Mouse (Mus musculus) heart, embryonic 13.5 days (tissue): ENCODE results near the gene Gm10715. TPM values are rescaled to one million over a fixed set of nuclear protein-coding genes. Genes with fewer than 3 reads are reported as not detected.
"Not testable (repeated sequence)": the region's sequence is repeated elsewhere in the genome, so short reads cannot be mapped to it uniquely, and the experiment has no call there.

Experiments
- ATAC-seq: fragments of 200-750 bp; cut with Nextera tagmentation; 2 replicates; pipeline ENCODE4 v1.8.0; 2017; ENCODE audit warnings: moderate TSS enrichment; ENCODE audit not compliant: insufficient number of reproducible peaks, low FRiP score, low TSS enrichment; ENCODE audit errors: extremely low read depth
- H3K27ac ChIP-seq: fragments of 300-500 bp; sonication (generic); replicated peaks from 2 replicates; pipeline ENCODE4 v1.5.1; 2015; ENCODE audit warnings: moderate library complexity, mild to moderate bottlenecking, inconsistent platforms
- H3K27me3 ChIP-seq: fragments of 300-500 bp; sonication (generic); replicated peaks from 2 replicates; pipeline ENCODE4 v1.6.1; 2015; ENCODE audit warnings: mild to moderate bottlenecking, inconsistent platforms
- H3K36me3 ChIP-seq: fragments of 300-500 bp; sonication (generic); 2 replicates; pipeline ENCODE4 v1.6.1; 2015; ENCODE audit warnings: mild to moderate bottlenecking, inconsistent platforms
- H3K4me1 ChIP-seq: fragments of 300-500 bp; sonication (generic); 2 replicates; pipeline ENCODE4 v1.6.1; 2015; ENCODE audit warnings: inconsistent platforms
- H3K4me2 ChIP-seq: fragments of 300-500 bp; sonication (generic); 2 replicates; pipeline ENCODE4 v1.6.1; 2015; ENCODE audit warnings: inconsistent platforms, mild to moderate bottlenecking, moderate library complexity
- H3K4me3 ChIP-seq: fragments of 300-500 bp; sonication (generic); 2 replicates; pipeline ENCODE4 v1.5.1; 2015; ENCODE audit warnings: moderate library complexity, mild to moderate bottlenecking, inconsistent platforms
- H3K9ac ChIP-seq: fragments of 300-500 bp; sonication (generic); 2 replicates; pipeline ENCODE4 v1.6.1; 2015; ENCODE audit warnings: inconsistent platforms, mild to moderate bottlenecking, moderate library complexity
- H3K9me3 ChIP-seq: fragments of 300-500 bp; sonication (generic); 2 replicates; pipeline ENCODE4 v1.6.1; 2016; ENCODE audit warnings: inconsistent platforms
- WGBS: fragments of 180-500 bp; shearing (Covaris S2); methylation state at CpG from one replicate; pipeline ENCODE4 v1.1.7; 2015; ENCODE audit warnings: mixed read lengths; 5-methylcytosine and 5-hydroxymethylcytosine counted together
- microRNA-seq: library from miRNA; unstranded; fragments of <30 nt; microRNA quantifications from one replicate; pipeline ENCODE4, GENCODE M21; 2016
- polyA plus RNA-seq: library from polyadenylated mRNA; unstranded; fragments of >200 nt; fragmentation: Nextera tagmentation; extraction: Ambion mirVana; gene quantifications from 2 replicates; pipeline ENCODE4 v1.2.1, GENCODE M21; 2015

Gm10715 gene
- polyA plus RNA-seq, 1 experiment from 2014 or later: not detected

DNA sequence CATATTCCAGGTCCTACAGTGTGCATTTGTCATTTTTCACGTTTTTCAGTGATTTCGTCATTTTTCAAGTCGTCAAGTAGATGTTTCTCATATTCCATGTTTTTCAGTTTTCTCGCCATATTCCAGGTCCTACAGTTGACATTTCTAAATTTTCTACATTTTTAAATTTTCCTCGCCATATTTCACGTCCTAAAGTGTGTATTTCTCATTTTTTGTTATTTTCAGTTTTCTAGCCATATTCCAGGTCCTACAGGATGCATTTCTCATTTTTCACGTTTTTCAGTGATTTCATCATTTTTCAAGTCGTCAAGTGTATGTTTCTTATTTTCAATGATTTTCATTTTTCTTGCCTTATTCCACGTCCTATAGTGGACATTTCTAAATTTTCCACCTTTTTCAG is 9.9 kb upstream of the Gm10715 start:
- not testable (repeated sequence) for H3K4me3 ChIP-seq, H3K9me3 ChIP-seq, H3K36me3 ChIP-seq, H3K27ac ChIP-seq, H3K4me2 ChIP-seq, H3K9ac ChIP-seq, H3K4me1 ChIP-seq, H3K27me3 ChIP-seq, ATAC-seq
- 59% methylated on average over 9 of the region's 9 CpGs for WGBS

DNA sequence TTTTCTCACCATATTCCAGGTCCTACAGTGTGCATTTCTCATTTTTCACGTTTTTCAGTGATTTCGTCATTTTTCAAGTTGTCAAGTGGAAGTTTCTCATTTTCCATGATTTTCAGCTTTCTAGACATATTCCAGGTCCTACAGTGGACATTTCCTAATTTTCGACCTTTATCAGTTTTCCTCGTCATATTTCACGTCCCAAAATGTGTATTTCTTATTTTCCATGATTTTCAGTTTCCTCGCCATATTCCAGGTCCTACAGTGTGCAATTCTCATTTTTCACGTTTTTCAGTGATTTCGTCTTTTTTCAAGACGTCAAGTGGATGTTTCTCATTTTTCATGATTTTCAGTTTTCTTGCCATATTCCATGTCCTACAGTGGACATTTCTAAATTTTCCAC is 9.5 kb upstream of the Gm10715 start:
- H3K4me3 ChIP-seq, H3K36me3 ChIP-seq, ATAC-seq, H3K27ac ChIP-seq, H3K4me2 ChIP-seq, H3K27me3 ChIP-seq, H3K9me3 ChIP-seq, H3K9ac ChIP-seq, H3K4me1 ChIP-seq: not testable (repeated sequence)
- 64% methylated on average over 9 of the region's 9 CpGs for WGBS

DNA sequence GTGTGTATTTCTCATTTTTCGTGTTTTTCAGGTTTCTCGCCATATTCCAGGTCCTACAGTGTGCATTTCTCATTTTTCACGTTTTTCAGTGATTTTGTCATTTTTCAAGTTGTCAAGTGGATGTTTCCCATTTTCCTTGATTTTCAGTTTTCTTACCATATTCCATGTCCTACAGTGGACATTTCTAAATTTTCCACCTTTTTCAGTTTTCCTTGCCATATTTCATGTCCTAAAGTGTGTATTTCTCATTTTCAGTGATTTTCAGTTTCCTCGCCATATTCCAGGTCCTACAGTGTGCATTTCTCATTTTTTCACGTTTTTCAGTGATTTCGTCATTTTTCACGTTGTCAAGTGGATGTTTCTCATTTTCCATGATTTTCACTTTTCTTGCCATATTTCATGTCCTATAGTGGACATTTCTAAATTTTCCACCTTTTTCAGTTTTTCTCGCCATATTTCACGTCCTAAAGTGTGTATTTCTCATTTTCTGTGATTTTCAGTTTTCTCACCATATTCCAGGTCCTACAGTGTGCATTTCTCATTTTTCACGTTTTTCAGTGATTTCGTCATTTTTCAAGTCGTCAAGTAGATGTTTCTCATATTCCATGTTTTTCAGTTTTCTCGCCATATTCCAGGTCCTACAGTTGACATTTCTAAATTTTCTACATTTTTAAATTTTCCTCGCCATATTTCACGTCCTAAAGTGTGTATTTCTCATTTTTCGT is 7.2 kb upstream of the Gm10715 start:
- not testable (repeated sequence) for H3K4me2 ChIP-seq, H3K9ac ChIP-seq, H3K36me3 ChIP-seq, H3K27me3 ChIP-seq, ATAC-seq, H3K9me3 ChIP-seq, H3K4me3 ChIP-seq, H3K4me1 ChIP-seq, H3K27ac ChIP-seq
- WGBS: 58% methylated on average over 14 of the region's 16 CpGs

DNA sequence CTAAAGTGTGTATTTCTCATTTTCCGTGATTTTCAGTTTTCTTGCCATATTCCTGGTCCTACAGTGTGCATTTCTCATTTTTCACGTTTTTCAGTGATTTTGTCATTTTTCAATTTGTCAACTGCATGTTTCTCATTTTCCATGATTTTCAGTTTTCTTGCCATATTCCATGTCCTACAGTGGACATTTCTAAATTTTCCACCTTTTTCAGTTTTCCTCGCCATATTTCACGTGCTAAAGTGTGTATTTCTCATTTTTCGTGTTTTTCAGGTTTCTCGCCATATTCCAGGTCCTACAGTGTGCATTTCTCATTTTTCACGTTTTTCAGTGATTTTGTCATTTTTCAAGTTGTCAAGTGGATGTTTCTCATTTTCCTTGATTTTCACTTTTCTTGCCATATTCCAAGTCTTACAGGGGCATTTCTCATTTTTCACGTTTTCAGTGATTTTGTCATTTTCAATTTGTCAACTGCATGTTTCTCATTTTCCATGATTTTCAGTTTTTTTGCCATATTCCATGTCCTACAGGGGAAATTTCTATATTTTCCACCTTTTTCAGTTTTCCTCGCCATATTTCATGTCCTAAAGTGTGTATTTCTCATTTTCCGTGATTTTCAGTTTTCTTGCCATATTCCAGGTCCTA is 5.9 kb upstream of the Gm10715 start:
- not testable (repeated sequence) for H3K36me3 ChIP-seq, H3K27me3 ChIP-seq, H3K27ac ChIP-seq, ATAC-seq, H3K9me3 ChIP-seq, H3K4me2 ChIP-seq, H3K4me1 ChIP-seq, H3K9ac ChIP-seq, H3K4me3 ChIP-seq
- WGBS: 55% methylated on average over 3 of the region's 10 CpGs

DNA sequence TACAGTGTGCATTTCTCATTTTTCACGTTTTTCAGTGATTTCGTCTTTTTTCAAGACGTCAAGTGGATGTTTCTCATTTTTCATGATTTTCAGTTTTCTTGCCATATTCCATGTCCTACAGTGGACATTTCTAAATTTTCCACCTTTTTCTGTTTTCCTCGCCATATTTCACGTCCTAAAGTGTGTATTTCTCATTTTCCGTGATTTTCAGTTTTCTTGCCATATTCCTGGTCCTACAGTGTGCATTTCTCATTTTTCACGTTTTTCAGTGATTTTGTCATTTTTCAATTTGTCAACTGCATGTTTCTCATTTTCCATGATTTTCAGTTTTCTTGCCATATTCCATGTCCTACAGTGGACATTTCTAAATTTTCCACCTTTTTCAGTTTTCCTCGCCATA is 2.4 kb upstream of the Gm10715 start, which contains the start of gene Gm17535:
TSS of gene Gm17535 (plus strand) at position 301 of the 400 bp plus-strand sequence.
- H3K36me3 ChIP-seq, H3K27ac ChIP-seq, H3K4me3 ChIP-seq, ATAC-seq, H3K9me3 ChIP-seq, H3K9ac ChIP-seq, H3K4me2 ChIP-seq, H3K4me1 ChIP-seq, H3K27me3 ChIP-seq: not testable (repeated sequence)
- 68% methylated on average over 2 of the region's 8 CpGs for WGBS

DNA sequence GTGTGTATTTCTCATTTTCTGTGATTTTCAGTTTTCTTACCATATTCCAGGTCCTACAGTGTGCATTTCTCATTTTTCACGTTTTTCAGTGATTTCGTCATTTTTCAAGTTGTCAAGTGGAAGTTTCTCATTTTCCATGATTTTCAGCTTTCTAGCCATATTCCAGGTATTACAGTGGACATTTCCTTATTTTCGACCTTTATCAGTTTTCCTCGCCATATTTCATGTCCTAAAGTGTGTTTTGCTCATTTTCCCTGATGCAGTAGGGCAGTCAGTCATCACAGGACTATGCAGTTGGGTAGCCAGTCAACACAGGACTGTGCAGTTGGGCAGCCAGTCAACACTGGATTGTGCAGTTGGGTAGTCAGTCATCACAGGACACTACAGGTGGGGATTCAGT is 1.5 kb downstream of the Gm10715 start:
- ATAC-seq, H3K4me1 ChIP-seq, H3K9ac ChIP-seq, H3K36me3 ChIP-seq, H3K27ac ChIP-seq, H3K4me3 ChIP-seq, H3K27me3 ChIP-seq, H3K4me2 ChIP-seq: not testable (repeated sequence)
- WGBS: 59% methylated on average over 4 of the region's 4 CpGs
- peaks cover 14% of the 10 kb centered on the region; the same call in 1 of the 2 replicates for H3K9me3 ChIP-seq

Small RNA genes within 50 kb of the gene (microRNA-seq; reads per million reads assigned to microRNA genes)
- gene Mir101c: not detected

Other genes starting within 250 kb of the Gm10715 start
- not detected in 2 replicates for gene Gm10722, start 36.0 kb upstream of the Gm10715 start, polyA plus RNA-seq
- gene Gm11168, start 33.5 kb upstream of the Gm10715 start, polyA plus RNA-seq: not detected in 2 replicates
- gene Gm10721, start 23.7 kb upstream of the Gm10715 start, polyA plus RNA-seq: 0.48 TPM in 1 of 2 replicates, not detected in the other
- not detected in 2 replicates for gene Gm10720, start 21.2 kb upstream of the Gm10715 start, polyA plus RNA-seq
- gene Gm10719, start 19.5 kb upstream of the Gm10715 start, polyA plus RNA-seq: 0.28 TPM in 1 of 2 replicates, not detected in the other
- 0.56 and 1.4 TPM in 2 replicates for gene Gm10718, start 13.3 kb upstream of the Gm10715 start, polyA plus RNA-seq
- gene Gm10717, start 11.5 kb upstream of the Gm10715 start, polyA plus RNA-seq: 0.64 TPM in 1 of 2 replicates, not detected in the other
- not detected in 2 replicates for gene Gm17535, start 2.3 kb upstream of the Gm10715 start, polyA plus RNA-seq